Mouse (Mus musculus) spleen, postnatal 14 days (tissue): ENCODE measurements around the gene BC025920.

Experiments
- DNase-seq, 2 experiments: peaks; one replicate each; pipeline ENCODE4 v3.0.0; 2021 to 2022; ENCODE audit warnings: low spot score in 2 of 2

The BC025920 gene

GRCm38 (mm10) chr10:81605974-81606751, at the start of gene BC025920:
Gene BC025920, plus strand, starts transcription at chr10:81606270.
- DNase-seq, result peak; percentile 77 to 84

GRCm38 (mm10) chr10:81556282-81556681, 49.8 kb upstream of the BC025920 start:
- no peak for DNase-seq

DNA sequence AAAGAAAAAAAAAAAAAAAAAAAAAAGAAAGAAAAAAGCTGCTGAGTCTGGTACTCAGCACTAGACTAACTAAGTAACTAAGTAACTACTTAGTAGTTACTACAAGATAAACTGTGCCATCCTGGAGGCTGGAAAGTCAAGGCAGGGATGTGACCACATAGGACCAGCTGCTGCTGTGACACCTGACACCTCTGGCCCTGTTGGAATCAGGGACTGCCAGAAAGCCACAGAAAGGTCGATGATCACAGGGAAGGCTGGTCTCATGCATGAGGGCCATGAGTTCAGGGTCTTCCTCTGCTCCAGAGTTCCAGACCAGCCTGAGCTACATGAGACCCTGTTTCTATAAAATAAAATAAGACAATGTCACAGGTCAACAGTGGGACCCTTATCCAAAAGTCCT, 48.6 kb upstream of the BC025920 start:
- no peak for DNase-seq

- DNase-seq, result peak; percentile 62 to 67
Measured at GRCm38 (mm10) chr10:81559163-81559626, 46.9 kb upstream of the BC025920 start, which contains the start of gene Aes. Gene Aes, plus strand, starts transcription at chr10:81559488.

GRCm38 (mm10) chr10:81559627-81560539, 46.2 kb upstream of the BC025920 start:
- peak in 1 of 2 experiments; percentile 54 for DNase-seq

DNA sequence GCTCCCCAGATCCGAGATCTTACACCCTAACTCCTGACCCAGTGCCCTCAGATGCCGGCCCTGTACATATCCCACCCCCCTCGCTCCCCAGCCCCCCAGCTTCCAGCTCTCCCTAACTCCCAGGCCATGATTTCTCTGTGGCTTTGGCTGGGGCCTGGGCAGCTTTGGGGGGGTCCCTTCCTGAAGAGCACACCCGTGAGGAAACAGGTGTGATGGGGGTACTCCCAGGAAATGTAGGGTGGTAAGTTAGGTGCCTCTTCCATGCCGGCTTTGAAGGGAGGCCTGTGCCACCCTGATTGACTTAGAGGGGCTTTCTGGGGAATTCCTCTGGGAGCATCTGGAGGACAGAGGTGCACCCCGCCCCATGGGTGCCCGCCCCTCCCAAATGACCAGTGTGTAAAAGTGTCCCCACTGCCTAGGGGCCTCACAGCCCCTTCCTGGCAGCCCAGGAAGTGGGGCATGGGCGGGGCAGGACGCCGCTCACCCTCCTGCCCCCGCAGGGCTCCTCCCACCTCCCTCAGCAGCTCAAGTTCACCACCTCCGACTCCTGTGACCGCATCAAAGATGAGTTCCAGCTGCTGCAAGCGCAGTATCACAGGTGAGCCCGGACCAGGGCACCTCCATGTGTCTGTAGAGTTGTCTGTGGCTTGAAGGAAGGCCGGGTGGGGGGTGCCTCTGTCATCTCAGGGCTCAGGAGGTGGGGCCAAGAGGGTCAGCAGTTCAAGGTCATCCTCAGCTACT, 45.2 kb upstream of the BC025920 start:
- DNase-seq, result peak in 1 of 2 experiments; percentile 50

DNA sequence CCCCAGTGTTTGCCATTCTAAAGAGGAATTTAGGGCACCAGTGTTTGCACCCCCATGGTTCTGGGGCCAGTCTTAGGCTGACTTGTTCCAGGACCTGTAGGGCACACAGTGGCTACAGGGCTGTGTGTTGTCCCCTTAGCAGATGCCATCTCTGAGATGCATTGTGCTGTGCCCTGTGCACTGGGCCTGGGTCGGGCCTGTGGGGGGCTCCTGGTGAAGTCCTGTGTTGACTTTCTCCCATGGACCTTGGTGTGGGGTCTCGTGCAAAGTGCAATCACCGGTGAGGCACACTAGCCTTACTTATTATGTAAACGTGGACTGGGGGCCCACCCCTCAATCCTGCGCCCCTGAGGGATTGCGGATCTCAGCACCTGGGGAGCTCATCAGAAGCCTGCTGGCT, 43.7 kb upstream of the BC025920 start:
- DNase-seq, result no peak

- no peak for DNase-seq
Measured at GRCm38 (mm10) chr10:81563481-81563880, 42.6 kb upstream of the BC025920 start.

DNA sequence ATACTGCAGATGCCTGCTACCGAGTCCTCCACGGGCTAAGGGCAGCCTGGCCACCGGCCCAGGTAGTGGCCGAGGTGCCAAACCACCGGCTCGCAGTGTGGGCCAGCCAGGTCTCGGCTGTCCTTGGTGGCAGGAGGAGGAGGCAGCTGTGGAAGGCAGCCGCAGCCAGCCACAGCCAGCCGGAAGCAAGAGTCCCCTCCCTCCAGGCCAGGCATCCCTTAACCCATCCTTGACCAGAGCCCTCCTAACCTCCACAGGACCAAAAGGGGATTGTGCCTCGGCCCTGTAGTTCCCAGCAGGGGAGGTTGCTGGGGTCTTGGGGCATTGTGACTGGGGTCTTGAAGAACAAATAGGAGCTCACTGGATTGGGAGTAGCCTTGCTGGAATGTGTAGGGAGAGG, 41.9 kb upstream of the BC025920 start:
- no peak for DNase-seq

DNA sequence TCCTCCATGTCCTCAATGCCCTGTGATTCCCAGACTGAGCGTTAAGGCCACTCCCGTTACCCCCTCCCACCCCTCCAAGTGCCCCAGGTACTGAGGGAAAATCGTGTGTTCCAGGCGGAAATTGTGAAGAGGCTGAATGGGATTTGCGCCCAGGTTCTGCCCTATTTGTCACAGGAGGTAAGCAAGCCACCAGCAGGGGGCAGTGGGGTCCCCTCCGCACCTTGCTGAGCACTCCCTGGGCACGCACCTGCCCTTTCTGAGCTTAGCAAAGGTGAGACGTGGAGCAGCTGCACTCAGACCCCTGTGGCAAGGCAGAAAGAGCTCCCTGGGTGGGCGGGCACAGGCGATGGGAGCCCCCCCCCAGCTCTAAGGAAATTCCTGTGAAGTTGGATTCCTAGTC, 41.3 kb upstream of the BC025920 start:
- DNase-seq, result peak in 1 of 2 experiments; percentile 54

- no peak for DNase-seq
Measured at GRCm38 (mm10) chr10:81565257-81566228, 40.5 kb upstream of the BC025920 start.

DNA sequence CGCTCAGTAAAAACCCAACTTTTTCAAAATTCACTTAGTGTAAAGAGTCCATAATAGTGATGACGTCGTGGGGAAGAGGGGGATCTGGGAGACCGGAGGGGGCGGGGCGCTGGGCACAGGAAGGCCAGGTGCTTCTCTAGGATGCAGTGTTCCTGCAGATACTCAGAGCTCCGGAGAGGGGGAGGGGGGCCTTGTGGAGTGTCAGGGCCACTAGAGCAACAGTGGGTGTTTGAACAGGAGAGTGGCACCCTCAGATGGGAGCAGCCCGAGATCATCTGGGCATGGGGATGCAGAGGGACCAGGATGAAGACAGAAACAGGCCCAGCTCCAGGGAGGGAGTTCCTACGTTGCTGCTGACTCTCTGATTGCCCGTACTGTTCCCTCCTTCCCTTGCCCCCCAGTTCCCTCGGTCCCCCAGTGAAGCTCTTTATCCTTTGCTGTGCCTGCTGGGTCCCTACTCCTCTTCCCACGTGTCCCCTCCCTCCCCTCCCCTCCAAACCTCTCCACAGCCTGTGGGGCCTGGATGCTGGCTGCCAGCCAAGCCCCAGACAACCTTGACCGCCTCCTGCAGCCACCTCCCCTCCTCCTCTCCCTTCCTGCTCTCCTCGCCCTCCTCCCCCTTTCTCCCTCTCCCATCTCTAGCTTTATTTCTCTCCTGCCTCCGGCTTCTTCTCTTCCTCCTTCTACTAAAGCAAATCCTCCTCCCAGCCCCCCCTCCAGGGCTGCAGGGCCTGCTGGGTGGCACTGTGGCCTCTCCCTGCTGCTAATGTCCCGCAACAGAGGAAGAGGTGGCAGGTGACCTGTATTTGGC, 37.5 kb upstream of the BC025920 start:
- no peak for DNase-seq

DNA sequence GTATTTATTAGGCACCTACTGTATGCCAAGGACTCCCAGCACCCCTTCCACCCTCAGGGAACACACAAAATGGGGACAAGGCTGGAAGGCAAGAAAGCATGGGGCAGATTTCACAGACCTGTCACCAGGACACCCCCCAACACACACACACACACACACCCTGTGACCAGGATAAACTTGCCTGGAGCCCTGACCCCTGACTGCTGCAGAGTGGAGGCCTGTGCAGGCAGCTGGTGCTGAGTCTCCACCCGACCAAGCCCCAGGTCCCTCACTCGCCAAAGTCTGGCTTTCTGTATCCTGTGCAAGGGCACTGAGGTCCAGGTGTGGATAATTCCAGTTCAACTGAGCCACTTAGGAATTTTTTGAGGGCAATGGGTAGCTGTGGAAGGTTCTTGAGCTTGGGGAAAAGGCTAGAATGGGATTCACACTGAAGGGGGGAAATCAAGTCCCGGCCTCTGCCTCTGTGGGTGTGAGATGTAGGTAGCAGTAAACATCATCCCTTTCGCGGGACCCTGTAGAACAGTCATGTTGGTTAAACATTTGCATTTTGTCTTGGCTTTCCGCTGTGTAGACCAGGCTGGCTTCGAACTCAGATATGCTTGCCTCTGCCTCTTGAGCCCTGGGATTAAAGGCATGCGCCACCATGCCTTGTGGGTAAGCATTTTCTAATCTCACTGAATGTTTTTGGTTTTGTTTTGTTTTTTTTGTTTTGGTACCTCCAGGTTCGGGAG, 36.4 kb upstream of the BC025920 start:
- DNase-seq, result no peak

DNA sequence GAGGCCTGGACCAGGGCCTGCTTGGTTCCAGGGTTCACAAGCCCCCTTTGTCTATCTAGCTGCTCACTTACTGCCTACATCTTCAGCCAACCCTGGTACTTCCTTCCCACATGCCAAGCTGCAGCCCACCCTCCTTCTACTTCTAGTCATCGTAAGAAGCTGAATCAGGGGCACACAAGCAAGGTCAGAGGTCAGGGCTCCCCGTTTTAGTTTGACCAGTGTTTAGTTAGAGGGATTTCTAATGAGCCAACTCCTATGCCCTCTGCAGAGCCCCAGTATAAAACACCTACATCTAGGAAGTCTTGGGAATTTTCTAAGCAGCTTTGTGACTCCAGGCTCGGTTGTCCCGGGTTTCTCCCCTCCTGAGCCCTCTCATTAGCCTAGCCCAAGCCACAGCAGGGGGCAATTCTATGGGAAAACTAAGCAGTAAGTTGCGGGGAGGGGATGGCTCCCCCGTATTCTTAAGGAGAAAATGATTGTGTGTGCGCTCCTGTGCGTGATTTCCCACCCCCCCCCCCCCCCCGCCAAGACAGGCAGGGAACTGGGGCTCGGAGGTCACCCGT, 35.8 kb upstream of the BC025920 start:
- no peak for DNase-seq

DNA sequence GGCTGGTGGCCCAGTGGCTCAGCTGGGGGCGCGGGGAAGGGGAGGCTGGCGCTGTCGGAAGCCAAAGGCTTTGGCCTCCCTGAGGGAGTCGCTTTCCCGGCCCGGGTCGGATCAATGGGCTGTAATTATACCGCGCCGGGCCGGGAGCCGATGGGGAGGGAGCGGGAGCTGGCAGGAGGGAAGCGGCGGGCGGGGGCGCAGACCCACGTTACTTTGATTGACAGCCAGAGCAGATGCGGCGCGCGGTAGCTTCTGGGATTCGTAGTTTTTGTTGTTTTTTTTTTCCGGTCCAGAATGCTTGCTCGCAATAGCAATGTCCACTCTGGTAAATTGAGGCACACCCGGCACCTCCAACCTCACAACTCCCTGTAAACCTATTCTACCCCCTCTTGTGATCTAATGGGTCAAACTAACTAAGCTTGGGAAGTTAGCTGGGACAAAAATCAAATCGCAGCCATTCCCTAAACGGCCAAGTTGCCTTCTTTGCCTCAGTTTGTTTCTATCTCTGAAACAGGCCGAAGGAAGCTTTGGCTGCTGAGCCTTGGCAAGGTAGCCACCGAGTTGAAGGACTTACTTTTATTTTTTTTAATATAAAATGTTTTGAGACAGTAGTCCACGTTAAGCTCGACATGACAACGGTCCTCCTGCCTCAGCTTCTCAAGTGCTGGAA, 35.1 kb upstream of the BC025920 start:
- peak; percentile 56 to 68 for DNase-seq

DNA sequence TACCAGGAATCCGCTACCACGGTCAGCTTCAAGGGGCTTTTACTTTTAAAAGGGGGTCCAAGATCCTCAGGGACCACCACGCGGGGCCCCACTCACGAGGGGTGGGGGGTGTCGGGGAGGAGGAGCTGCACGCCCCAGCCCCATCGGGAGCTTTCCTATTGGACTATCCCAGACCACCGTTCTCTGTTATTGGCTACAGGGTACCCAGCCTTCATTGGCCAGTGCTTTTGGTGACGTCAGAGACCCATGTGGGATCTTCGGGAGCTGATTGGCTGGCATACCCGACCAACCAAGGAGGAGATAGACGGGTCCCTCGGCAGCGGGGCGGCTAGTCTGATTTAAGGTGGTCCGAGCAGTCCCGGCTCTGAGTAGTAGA, 34.6 kb upstream of the BC025920 start:
- DNase-seq, result peak; percentile 84 to 89

DNA sequence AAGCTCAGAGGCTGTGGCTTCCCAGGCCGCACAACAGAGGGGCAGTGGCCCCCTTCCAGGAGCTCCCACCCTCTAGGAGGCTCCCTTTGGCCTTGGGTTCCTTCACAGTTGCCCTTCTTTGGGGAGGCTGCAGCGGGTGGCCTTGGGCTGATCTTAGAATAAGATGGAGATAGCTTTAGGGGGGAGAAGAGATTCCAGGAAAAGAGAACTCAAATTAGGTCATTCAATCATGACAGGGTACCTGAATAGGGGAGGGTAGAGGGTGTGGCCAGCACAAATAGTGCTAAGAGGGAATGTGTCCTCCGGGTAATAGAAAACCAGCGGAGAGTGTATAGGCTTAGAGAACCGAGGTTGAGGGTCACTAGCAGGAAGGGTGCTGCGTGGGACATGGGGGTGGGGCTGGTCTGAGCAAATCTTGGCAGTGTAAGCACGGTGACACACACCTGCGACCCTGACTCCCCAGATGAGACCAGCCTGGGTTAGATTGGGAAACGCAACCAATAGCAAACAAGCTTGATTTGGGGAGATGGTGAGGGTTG, 33.9 kb upstream of the BC025920 start:
- no peak for DNase-seq

DNA sequence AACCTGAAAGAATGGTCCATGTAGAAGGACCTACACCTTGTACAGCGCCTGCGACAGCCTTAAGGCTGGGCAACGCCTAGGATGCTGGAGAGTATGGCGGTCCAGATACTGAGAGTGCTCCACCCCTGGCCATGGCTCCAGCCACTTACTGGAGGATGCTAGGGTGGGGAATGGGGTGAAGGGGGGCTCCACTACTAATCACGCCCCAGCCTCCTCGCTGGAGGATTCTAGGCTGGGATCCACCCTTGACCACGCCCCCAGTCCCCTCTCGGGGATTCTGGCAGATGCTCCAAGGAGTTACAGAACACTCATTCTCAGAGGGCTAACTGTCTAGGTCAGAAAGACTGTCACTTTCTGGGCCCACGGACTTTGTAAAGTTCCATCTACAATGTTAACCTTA, 33.1 kb upstream of the BC025920 start:
- DNase-seq, result no peak
